Mouse (Mus musculus): Measurements from ENCODE around the gene Emilin2.

Emilin2 gene

GRCm38 (mm10) chr17:71299879-71300278 lies 11.9 kb downstream of the Emilin2 start:
- no peak for DNase-seq

- no peak for DNase-seq
These were observed 17.2 kb downstream of the Emilin2 start for GRCm38 (mm10) chr17:71294570-71294969.

GRCm38 (mm10) chr17:71292897-71293296 lies 18.9 kb downstream of the Emilin2 start:
- DNase-seq: no peak

GRCm38 (mm10) chr17:71291897-71292420 lies 19.8 kb downstream of the Emilin2 start:
- DNase-seq: no peak

GRCm38 (mm10) chr17:71290486-71291410 lies 21.0 kb downstream of the Emilin2 start:
- no peak for DNase-seq

- DNase-seq: no peak
These were observed 22.1 kb downstream of the Emilin2 start for GRCm38 (mm10) chr17:71289572-71290176.

- DNase-seq: no peak
These were observed 22.8 kb downstream of the Emilin2 start for GRCm38 (mm10) chr17:71288808-71289548.

- no peak for DNase-seq
These were observed 23.5 kb downstream of the Emilin2 start for GRCm38 (mm10) chr17:71288145-71288758.

GRCm38 (mm10) chr17:71287586-71287985 lies 24.2 kb downstream of the Emilin2 start:
- no peak for DNase-seq

GRCm38 (mm10) chr17:71285929-71286328 lies 25.8 kb downstream of the Emilin2 start:
- no peak for DNase-seq

GRCm38 (mm10) chr17:71284890-71285289 lies 26.9 kb downstream of the Emilin2 start:
- no peak for DNase-seq

- no peak for DNase-seq
These were observed 28.5 kb downstream of the Emilin2 start for GRCm38 (mm10) chr17:71283237-71283636.

GRCm38 (mm10) chr17:71282716-71283115 lies 29.1 kb downstream of the Emilin2 start:
- no peak for DNase-seq

GRCm38 (mm10) chr17:71277701-71278491 lies 33.9 kb downstream of the Emilin2 start:
- no peak for DNase-seq

GRCm38 (mm10) chr17:71276771-71277170 lies 35.0 kb downstream of the Emilin2 start:
- no peak for DNase-seq

GRCm38 (mm10) chr17:71273901-71274300 lies 37.9 kb downstream of the Emilin2 start:
- no peak for DNase-seq

- DNase-seq: no peak
These were observed 43.2 kb downstream of the Emilin2 start for GRCm38 (mm10) chr17:71268599-71268998.

- DNase-seq: no peak
These were observed 43.6 kb downstream of the Emilin2 start for GRCm38 (mm10) chr17:71268152-71268551.

GRCm38 (mm10) chr17:71267374-71267773 lies 44.4 kb downstream of the Emilin2 start:
- no peak for DNase-seq

- no peak for DNase-seq
These were observed 46.3 kb downstream of the Emilin2 start for GRCm38 (mm10) chr17:71265336-71266051.

- no peak for DNase-seq
These were observed 47.0 kb downstream of the Emilin2 start for GRCm38 (mm10) chr17:71264739-71265138.

All from cerebellum, adult 11 months (tissue).